Mouse (Mus musculus) layer of hippocampus, adult 2 months (tissue): ENCODE measurements at regions not wholly inside any gene's neighbourhood (a gene's known extent, or its start where the extent isn't known, plus 50 kb on each side); places are given as distances from the start of the nearest gene placed in this dataset.
A peak's percentile ranks its signal among the peaks of the same experiment; 100 is the strongest.

ENCODE experiments used
- DNase-seq, 2 experiments: peaks; one replicate each; pipeline ENCODE4 v3.0.0; 2022; ENCODE audit warnings: low spot score in 2 of 2
- H3K27ac ChIP-seq: fragments of 200-600 bp; 2 replicates; pipeline ENCODE4 v1.8.1; 2022
- H3K4me3 ChIP-seq: fragments of 200-600 bp; 2 replicates; pipeline ENCODE4 v1.8.1; 2022; ENCODE audit warnings: mild to moderate bottlenecking
- CTCF ChIP-seq: fragments of 200-600 bp; conservative IDR thresholded peaks from 2 replicates; pipeline ENCODE4 v1.8.1; 2022; ENCODE audit warnings: antibody characterized with exemption, mild to moderate bottlenecking, moderate library complexity

- Histone ChIP-seq H3K27ac (peak overlapping the region; percentile 55), H3K4me3 (no peak overlapping the region)
- DNase-seq = peak; percentile 24 to 58
- no peak for TF ChIP-seq CTCF
Measured at GRCm38 (mm10) chr4:27715696-27716095, 1097.2 kb upstream of the Epha7 start.

DNA sequence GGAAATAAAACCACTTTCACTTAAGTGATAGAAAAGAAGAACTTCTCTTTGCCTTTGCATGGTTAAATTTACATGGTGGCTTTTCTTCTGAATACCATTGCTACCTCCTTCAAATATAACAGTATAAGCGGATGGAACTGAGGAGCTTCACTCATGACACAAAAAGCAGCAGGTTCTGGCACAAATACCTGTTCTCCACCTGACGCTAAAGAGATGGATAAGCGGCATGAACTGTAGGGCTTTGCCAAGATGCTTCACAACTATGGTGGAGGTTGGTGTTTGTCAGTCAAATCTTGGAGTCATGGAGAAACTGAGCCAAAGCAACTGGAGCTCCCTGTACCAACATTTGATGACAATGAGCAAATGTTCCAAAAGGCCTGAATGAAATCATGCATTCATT lies 1085.2 kb upstream of the Epha7 start:
- no peak for DNase-seq
- TF ChIP-seq CTCF = no peak
- Histone ChIP-seq H3K4me3 (no peak overlapping the region), H3K27ac (no peak overlapping the region)

GRCm38 (mm10) chr4:27734143-27734542 lies 1078.8 kb upstream of the Epha7 start:
- DNase-seq = no peak
- no peak overlapping the region for H3K4me3 ChIP-seq
- H3K27ac ChIP-seq = no peak overlapping the region
- TF ChIP-seq CTCF = no peak

DNA sequence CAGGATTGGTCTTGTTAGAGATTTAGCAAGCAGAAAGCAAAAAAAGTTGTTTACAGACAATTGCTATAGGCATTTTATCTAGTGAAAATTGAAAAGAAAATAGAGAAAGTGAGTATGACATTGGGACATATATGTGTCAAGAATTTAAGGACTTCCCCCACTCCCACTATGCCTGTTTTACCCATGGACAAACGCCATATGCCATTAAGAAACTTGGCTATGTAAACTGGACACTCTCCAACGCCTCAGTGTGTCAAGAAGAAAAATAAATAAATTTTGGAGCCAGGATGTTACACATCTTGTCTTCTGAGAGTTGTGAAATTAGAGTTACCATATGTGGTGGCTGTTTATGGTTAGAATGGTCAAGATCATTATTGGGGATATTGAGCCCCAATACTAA lies 1031.1 kb upstream of the Epha7 start:
- no peak for TF ChIP-seq CTCF
- DNase-seq = no peak
- H3K4me3 ChIP-seq = no peak overlapping the region
- no peak overlapping the region for H3K27ac ChIP-seq

DNA sequence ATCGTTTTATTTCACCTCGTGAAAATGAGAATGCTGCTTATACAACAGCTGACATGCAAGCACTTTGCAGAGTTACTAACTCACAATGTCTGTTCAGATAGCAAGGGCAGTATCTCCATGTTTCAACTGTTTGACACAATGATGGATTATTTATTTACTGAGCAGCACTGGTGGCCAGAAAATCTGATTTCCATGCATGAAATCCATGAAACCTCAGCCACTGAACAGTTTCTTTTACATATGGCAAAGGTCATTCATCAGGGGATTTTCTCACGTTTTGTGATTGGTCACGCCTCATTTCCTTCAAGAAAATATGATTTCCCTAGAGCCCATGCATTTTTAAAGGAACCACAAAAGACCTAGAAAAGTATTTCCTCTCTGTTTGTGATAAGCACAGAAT lies 1025.9 kb upstream of the Epha7 start:
- DNase-seq = no peak
- TF ChIP-seq CTCF = no peak
- H3K4me3 ChIP-seq = no peak overlapping the region
- H3K27ac ChIP-seq = no peak overlapping the region
